Mouse (Mus musculus): ENCODE data around the gene Asah2. TPM values are rescaled to one million over a fixed set of nuclear protein-coding genes. Genes with fewer than 3 reads are reported as not detected.

The Asah2 gene
- polyA plus RNA-seq, 1 experiment from 2014 or later, result 0.77 TPM

GRCm38 (mm10) chr19:32124155-32124554 is 16.1 kb upstream of the Asah2 start:
- Histone ChIP-seq H3K4me2 (replicated peaks) (no peak overlapping the region), H3K4me1 (no peaks in the 10 kb centered on the region), H3K27ac (no peak overlapping the region), H3K27me3 (replicated peaks) (no peaks in the 10 kb centered on the region), H3K9ac (no peak overlapping the region), H3K36me3 (no peaks in the 10 kb centered on the region), H3K4me3 (no peak overlapping the region), H3K9me3 (no peaks in the 10 kb centered on the region)
- 90% methylated on average over 9 of the region's 9 CpGs for WGBS
- no peak for ATAC-seq (ENCODE audit: low FRiP score, low read depth)

DNA sequence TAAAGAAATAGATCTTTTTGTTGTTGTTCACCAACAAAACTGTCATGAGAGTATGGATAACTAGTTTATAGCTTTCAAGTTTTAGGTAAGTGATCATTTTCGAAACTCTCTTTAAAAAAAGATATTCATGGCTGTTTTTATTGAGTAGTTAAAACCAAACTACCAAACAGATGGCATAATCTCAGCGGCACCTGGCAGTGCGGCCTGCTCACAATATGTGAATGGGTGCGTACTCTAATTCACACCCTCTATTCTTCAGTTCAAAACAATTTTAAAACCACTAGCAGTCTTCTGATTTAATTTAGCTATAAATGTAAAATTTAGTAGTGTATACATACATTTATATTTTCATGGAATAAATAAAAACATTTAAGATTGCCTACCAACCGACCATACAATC is 15.2 kb upstream of the Asah2 start:
- no peaks in the 10 kb centered on the region for H3K9me3 ChIP-seq
- no peak overlapping the region for H3K4me2 ChIP-seq (replicated peaks)
- no peak overlapping the region for H3K9ac ChIP-seq
- H3K27ac ChIP-seq, result no peak overlapping the region
- H3K4me3 ChIP-seq, result no peak overlapping the region
- H3K4me1 ChIP-seq, result no peaks in the 10 kb centered on the region
- ATAC-seq (ENCODE audit: low FRiP score, low read depth), result no peak
- WGBS, result 87% methylated on average over 5 of the region's 5 CpGs
- no peaks in the 10 kb centered on the region for H3K36me3 ChIP-seq
- no peaks in the 10 kb centered on the region for H3K27me3 ChIP-seq (replicated peaks)

DNA sequence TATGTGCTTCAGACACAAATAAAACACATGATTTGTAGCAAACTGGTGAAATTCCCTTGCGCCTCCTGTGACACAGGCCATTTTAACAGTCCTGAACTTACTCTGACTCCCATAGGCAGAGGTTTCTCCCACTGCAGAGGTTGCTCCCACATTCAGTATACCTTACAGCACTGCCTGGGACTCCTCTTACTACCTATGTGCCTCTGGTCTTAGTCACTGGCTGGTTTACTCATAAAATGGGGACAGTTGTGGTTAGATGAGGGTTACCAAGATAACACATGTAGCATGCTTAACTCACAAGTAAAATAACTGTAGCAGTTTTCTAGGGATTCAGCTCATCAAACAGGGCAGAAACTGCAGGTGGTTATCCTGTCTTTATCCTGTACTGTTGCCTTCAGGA is 12.8 kb upstream of the Asah2 start:
- H3K9me3 ChIP-seq, result no peaks in the 10 kb centered on the region
- H3K4me2 ChIP-seq (replicated peaks), result no peak overlapping the region
- no peak for ATAC-seq (ENCODE audit: low FRiP score, low read depth)
- H3K36me3 ChIP-seq, result no peaks in the 10 kb centered on the region
- no peak overlapping the region for H3K4me3 ChIP-seq
- no peaks in the 10 kb centered on the region for H3K4me1 ChIP-seq
- no peak overlapping the region for H3K9ac ChIP-seq
- H3K27ac ChIP-seq, result no peak overlapping the region
- H3K27me3 ChIP-seq (replicated peaks), result no peaks in the 10 kb centered on the region
- WGBS, result 84% methylated on average over 1 of the region's 1 CpGs

GRCm38 (mm10) chr19:32119666-32120065 is 11.7 kb upstream of the Asah2 start:
- Histone ChIP-seq H3K4me3 (no peak overlapping the region), H3K27me3 (replicated peaks) (no peaks in the 10 kb centered on the region), H3K36me3 (no peaks in the 10 kb centered on the region), H3K4me1 (no peaks in the 10 kb centered on the region), H3K4me2 (replicated peaks) (no peak overlapping the region), H3K9me3 (no peaks in the 10 kb centered on the region), H3K9ac (no peak overlapping the region), H3K27ac (no peak overlapping the region)
- 82% methylated on average over 2 of the region's 2 CpGs for WGBS
- ATAC-seq (ENCODE audit: low FRiP score, low read depth), result no peak

- Histone ChIP-seq H3K9ac (no peak overlapping the region), H3K27me3 (replicated peaks) (no peaks in the 10 kb centered on the region), H3K27ac (no peak overlapping the region), H3K36me3 (no peaks in the 10 kb centered on the region), H3K9me3 (no peaks in the 10 kb centered on the region), H3K4me3 (no peak overlapping the region), H3K4me1 (no peaks in the 10 kb centered on the region), H3K4me2 (replicated peaks) (no peak overlapping the region)
- no peak for ATAC-seq (ENCODE audit: low FRiP score, low read depth)
- WGBS, result 93% methylated on average over 3 of the region's 3 CpGs
Measured at GRCm38 (mm10) chr19:32118496-32118895, 10.5 kb upstream of the Asah2 start.

DNA sequence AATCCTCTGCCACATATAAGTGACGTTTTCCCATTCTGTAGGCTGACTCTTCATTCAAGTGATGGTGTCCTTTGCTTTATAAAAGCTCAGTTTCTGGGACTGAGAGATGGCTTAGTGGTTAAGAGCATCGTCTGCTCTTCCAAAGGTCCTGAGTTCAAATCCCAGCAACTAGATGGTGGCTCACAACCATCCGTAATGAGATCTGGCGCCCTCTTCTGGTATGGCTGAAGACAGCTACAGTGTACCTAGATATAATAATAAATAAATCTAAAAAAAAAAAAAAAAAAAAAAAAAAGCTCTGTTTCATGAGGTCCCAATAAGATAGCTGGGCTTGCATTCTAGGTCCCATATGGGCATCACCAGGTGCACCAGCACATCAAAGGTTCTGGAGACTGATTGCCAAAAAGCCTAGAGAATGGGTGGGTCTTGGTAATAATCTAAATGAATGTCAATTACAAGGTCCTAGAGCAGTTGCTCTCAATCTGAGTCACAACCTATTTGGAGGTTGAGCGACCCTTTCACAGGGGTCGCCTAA is 9.5 kb upstream of the Asah2 start:
- no peak overlapping the region for H3K9ac ChIP-seq
- no peaks in the 10 kb centered on the region for H3K27me3 ChIP-seq (replicated peaks)
- no peak overlapping the region for H3K4me3 ChIP-seq
- H3K36me3 ChIP-seq, result no peaks in the 10 kb centered on the region
- H3K27ac ChIP-seq, result no peak overlapping the region
- no peak for ATAC-seq (ENCODE audit: low FRiP score, low read depth)
- no peaks in the 10 kb centered on the region for H3K4me1 ChIP-seq
- WGBS, result 84% methylated on average over 6 of the region's 6 CpGs
- no peak overlapping the region for H3K4me2 ChIP-seq (replicated peaks)
- no peaks in the 10 kb centered on the region for H3K9me3 ChIP-seq

DNA sequence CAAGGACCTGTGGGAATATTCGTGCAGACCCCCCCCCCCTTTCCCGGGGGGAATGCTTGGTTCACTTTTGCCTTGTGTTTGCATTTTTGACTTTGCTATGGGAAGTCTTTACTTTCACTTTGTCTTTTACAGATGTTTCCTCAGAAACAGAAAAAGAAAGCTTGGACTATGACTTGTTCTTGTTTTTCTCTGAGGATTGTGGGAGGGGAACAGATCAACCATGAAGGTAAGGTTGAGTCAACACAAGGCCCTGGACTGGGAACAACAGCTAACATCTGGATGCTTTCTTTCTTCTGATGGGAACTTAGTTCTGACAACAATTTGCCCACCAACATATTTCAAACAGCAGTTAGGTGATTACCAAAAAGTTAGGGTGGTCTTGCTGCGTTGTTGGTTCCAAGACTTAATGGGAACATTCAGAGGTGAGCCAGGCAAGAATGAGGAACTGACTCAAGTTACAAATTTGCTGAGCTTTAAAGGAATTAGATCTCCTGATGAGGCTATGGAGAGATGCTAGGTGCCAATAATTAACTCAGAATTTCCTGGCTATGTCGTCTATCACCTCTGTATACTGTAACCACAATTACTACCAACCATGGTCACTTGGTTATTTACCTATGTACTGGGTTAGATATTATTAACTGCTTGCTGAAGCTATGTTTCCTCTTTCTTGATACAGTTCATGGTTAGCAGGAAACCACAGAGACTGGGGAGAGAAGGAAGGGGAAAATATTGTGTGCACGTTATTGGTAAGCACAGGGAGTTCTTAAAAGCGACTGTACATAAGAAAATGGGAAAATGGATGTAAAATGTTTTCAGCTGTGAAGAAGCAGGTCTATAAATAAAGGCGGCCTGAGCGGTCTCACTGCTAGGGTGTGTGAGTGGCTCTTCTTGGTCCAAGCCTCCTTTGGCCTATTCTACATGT is 4.1 kb upstream of the Asah2 start:
- 85% methylated on average over 8 of the region's 8 CpGs for WGBS
- Histone ChIP-seq H3K27ac (no peak overlapping the region), H3K36me3 (no peaks in the 10 kb centered on the region), H3K4me1 (no peaks in the 10 kb centered on the region), H3K9ac (no peak overlapping the region), H3K9me3 (no peaks in the 10 kb centered on the region), H3K4me2 (replicated peaks) (no peak overlapping the region), H3K4me3 (no peak overlapping the region), H3K27me3 (replicated peaks) (no peaks in the 10 kb centered on the region)
- ATAC-seq (ENCODE audit: low FRiP score, low read depth), result no peak

DNA sequence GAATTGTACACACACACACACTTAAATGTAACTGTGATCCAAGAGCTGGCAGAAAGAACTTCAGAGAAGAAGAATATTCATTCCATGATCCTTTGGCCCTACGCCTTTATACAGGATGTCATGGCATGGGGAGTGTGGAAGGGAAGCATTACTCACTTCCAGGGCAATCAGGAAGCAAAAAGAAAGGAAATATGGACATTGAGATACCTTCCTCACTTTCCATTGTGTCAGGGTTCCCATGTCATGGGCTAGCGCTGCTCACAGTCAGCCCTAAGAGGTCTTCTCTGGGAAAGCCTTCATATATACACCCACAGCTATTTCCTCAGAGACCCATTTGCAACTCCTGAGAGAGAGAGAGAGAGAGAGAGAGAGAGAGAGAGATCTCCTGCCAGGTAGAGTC is 1.3 kb downstream of the Asah2 start:
- no peaks in the 10 kb centered on the region for H3K36me3 ChIP-seq
- H3K4me2 ChIP-seq (replicated peaks), result no peak overlapping the region
- H3K9ac ChIP-seq, result no peak overlapping the region
- H3K4me3 ChIP-seq, result no peak overlapping the region
- peaks cover 5% of the 10 kb centered on the region for H3K4me1 ChIP-seq
- 91% methylated on average over 2 of the region's 2 CpGs for WGBS
- ATAC-seq (ENCODE audit: low FRiP score, low read depth), result no peak
- no peaks in the 10 kb centered on the region for H3K27me3 ChIP-seq (replicated peaks)
- H3K27ac ChIP-seq, result no peak overlapping the region
- no peaks in the 10 kb centered on the region for H3K9me3 ChIP-seq

DNA sequence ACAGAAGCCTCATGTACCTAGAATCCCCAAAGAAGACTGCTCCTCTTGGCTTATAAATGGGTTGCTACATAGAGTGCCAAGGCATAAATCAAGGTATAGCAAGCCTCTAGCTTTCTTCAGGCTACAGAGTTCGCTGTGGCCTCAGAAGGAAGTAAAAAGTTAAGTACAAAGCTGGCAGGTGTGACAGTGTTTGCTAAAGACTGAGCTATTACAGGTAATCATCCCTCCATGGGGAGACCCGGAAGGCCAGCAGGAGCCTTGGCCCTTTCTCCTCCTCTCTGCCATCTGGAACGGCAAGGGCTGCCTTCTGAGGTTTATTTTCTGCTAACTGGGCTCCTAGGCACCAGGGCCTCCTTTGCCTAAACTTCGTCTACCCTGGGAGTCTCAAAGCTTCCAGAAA is 3.8 kb downstream of the Asah2 start:
- peaks cover 5% of the 10 kb centered on the region for H3K4me1 ChIP-seq
- H3K9ac ChIP-seq, result no peak overlapping the region
- no peak for ATAC-seq (ENCODE audit: low FRiP score, low read depth)
- no peaks in the 10 kb centered on the region for H3K27me3 ChIP-seq (replicated peaks)
- no peaks in the 10 kb centered on the region for H3K9me3 ChIP-seq
- H3K4me3 ChIP-seq, result no peak overlapping the region
- H3K4me2 ChIP-seq (replicated peaks), result no peak overlapping the region
- no peaks in the 10 kb centered on the region for H3K36me3 ChIP-seq
- no peak overlapping the region for H3K27ac ChIP-seq
- 55% methylated on average over 4 of the region's 4 CpGs for WGBS

DNA sequence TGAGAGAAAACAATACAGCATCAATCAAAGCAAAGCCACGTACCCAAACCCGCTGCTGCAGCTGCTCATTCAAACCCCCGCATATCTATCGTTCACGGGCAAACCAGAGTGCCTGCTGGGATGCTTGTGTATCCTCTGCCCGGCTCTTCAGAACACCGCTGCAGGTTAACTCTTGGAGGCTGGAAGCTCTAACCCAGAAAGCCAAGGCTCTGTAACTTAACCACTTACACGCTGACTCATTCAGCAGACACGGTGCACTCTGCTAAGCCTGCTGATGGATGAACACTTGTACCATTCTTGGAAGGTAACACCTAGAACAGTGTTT is 5.1 kb downstream of the Asah2 start:
- no peaks in the 10 kb centered on the region for H3K27me3 ChIP-seq (replicated peaks)

GRCm38 (mm10) chr19:32102294-32102975 is 5.6 kb downstream of the Asah2 start:
- H3K9me3 ChIP-seq, result no peaks in the 10 kb centered on the region
- no peak overlapping the region for H3K27ac ChIP-seq
- 0 out of 2 replicates have a peak overlapping the region, but pooled peaks have one; percentile 47 for H3K9ac ChIP-seq
- no peaks in the 10 kb centered on the region for H3K27me3 ChIP-seq (replicated peaks)
- no peaks in the 10 kb centered on the region for H3K36me3 ChIP-seq
- H3K4me1 ChIP-seq, result peaks cover 5% of the 10 kb centered on the region
- peak overlapping the region; percentile 59 for H3K4me2 ChIP-seq (replicated peaks)
- WGBS, result 26% methylated on average over 18 of the region's 18 CpGs
- ATAC-seq (ENCODE audit: low FRiP score, low read depth), result peak; percentile 64; the same call in 1 of the 2 replicates
- peak overlapping the region; percentile 24 for H3K4me3 ChIP-seq

More for the DNA sequence above, 5.1 kb downstream of the Asah2 start:
- peak overlapping the region; percentile 24; the same call in 1 of the 2 replicates for H3K4me3 ChIP-seq
- peak; percentile 35; the same call in 1 of the 2 replicates for ATAC-seq (ENCODE audit: low FRiP score, low read depth)
- H3K4me2 ChIP-seq (replicated peaks), result peak overlapping the region; percentile 59
- WGBS, result 5% methylated on average over 9 of the region's 9 CpGs
- 0 out of 2 replicates have a peak overlapping the region, but pooled peaks have one; percentile 47 for H3K9ac ChIP-seq
- H3K4me1 ChIP-seq, result peaks cover 5% of the 10 kb centered on the region
- no peak overlapping the region for H3K27ac ChIP-seq
- no peaks in the 10 kb centered on the region for H3K9me3 ChIP-seq
- no peaks in the 10 kb centered on the region for H3K36me3 ChIP-seq

DNA sequence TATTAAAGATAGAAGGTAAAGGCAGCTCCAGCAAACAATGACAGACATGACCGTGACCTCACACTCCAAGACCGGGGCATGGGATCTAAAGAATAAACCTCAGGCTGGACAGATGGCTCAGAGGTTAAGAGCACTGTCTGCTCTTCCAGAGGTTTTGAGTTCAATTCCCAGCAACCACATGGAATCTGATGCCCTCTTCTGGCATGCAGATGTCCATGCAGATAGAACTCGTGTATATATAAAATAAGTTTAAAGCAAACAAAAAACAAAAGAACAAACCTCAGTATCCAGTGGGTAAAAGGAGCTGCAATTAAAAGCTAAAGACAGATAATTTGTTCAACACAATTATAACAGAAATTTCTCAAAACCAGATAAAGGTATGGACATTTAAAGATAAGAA is 9.4 kb downstream of the Asah2 start:
- no peaks in the 10 kb centered on the region for H3K36me3 ChIP-seq
- peaks cover 5% of the 10 kb centered on the region for H3K4me1 ChIP-seq
- 76% methylated on average over 3 of the region's 3 CpGs for WGBS
- H3K27me3 ChIP-seq (replicated peaks), result no peaks in the 10 kb centered on the region
- H3K9me3 ChIP-seq, result no peaks in the 10 kb centered on the region
- no peak overlapping the region for H3K27ac ChIP-seq
- no peak overlapping the region for H3K4me3 ChIP-seq
- no peak overlapping the region for H3K9ac ChIP-seq
- H3K4me2 ChIP-seq (replicated peaks), result no peak overlapping the region
- ATAC-seq (ENCODE audit: low FRiP score, low read depth), result no peak

Data from neural tube, embryonic 12.5 days (tissue).